Comparison of ENCODE assay signal across 8 mouse cellular contexts in the genomic region with DNA sequence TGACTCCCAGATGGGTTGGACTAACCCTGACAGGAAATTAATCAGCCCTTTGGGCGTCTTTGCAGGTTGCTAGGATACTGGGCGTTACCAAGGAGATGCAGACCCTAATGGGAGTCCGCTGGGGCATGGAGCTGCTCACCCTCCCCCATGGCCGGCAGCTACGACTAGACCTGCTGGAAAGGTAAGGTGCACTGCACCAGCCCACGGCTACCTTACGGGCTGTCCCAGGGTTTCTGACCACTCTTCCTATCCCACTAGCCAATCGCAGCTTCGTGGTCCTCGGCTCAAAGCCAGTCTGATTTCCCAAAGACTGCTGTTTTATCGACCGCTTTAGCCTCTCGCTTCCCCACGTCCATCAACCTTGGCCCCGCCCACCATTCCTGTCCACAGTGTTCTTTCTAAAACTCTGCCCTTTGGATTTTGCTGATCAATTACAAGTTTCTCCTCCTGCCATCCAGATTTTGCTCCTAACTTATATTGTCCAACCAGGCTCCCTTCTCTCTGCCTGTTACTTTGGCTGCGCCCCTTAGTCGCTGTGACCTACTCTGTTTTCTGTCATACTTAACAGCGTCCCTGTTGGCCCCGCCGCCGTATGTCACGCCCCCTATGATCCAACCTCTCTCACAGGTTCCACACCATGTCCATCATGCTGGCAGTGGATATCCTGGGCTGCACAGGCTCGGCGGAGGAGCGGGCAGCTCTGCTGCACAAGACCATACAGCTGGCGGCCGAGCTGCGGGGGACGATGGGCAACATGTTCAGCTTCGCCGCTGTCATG. TPM values are rescaled to one million over a fixed set of nuclear protein-coding genes. Genes with fewer than 3 reads are reported as not detected.
DNase-seq lines count a peak whose midpoint lies in the region; ATAC-seq lines count a peak whose summit lies in the region.

No protein-coding gene starts in this region.

- H3K27me3 ChIP-seq in intestine, embryonic 14.5 days (replicated peaks; ENCODE audit: control insufficient read depth, insufficient read depth, low read length): no peaks in the 10 kb centered on the region
- no peaks in the 10 kb centered on the region for H3K27me3 ChIP-seq in liver, embryonic 13.5 days
- no peaks in the 10 kb centered on the region for H3K27me3 ChIP-seq in neural tube, embryonic 14.5 days (ENCODE audit: control insufficient read depth, insufficient read depth, low read length)

- peaks cover 5% of the 10 kb centered on the region; the same call in 1 of the 2 replicates for H3K4me1 ChIP-seq in intestine, embryonic 14.5 days (replicated peaks; ENCODE audit: control insufficient read depth, insufficient read depth, low read length)
- 0 out of 2 replicates have a peak, but pooled peaks cover 4% of the 10 kb centered on the region for H3K4me1 ChIP-seq in liver, embryonic 13.5 days (replicated peaks)
- H3K4me1 ChIP-seq in neural tube, embryonic 14.5 days (ENCODE audit: control insufficient read depth, insufficient read depth, low read length): 0 out of 2 replicates have a peak, but pooled peaks cover 17% of the 10 kb centered on the region

- peak; percentile 70 for DNase-seq in adrenal gland, adult 8-10 months
- DNase-seq in fibroblast of lung, adult 2 months (ENCODE audit: low read depth): peak; percentile 57
- peak; percentile 86 for DNase-seq in intestine, embryonic 14.5 days (ENCODE audit: low spot score)
- DNase-seq in liver, embryonic 13.5 days: no peak
- no peak for DNase-seq in layer of hippocampus, postnatal 25 days (ENCODE audit: extremely low spot score in 1 of 2, low spot score in 1 of 2)
- no peak for DNase-seq in cerebellum, adult 8-10 months
- no peak for DNase-seq in adipocyte (ENCODE audit: low spot score)

- peak overlapping the region; percentile 2; the same call in 1 of the 2 replicates for H3K27ac ChIP-seq in intestine, embryonic 14.5 days (ENCODE audit: low read depth)
- H3K27ac ChIP-seq in liver, embryonic 13.5 days: no peak overlapping the region
- H3K27ac ChIP-seq in neural tube, embryonic 14.5 days (ENCODE audit: low read depth, low read length): no peak overlapping the region; the same call in 1 of the 2 replicates

- peak overlapping the region; percentile 31 for H3K4me3 ChIP-seq in intestine, embryonic 14.5 days (ENCODE audit: low read depth, low read length)
- peak overlapping the region; percentile 23 for H3K4me3 ChIP-seq in liver, embryonic 13.5 days (replicated peaks)
- peak overlapping the region; percentile 9; the same call in 1 of the 2 replicates for H3K4me3 ChIP-seq in neural tube, embryonic 14.5 days (ENCODE audit: low read depth, low read length)

- H3K9me3 ChIP-seq in intestine, embryonic 14.5 days (ENCODE audit: control insufficient read depth, low read length): no peaks in the 10 kb centered on the region
- H3K9me3 ChIP-seq in liver, embryonic 13.5 days (replicated peaks): no peaks in the 10 kb centered on the region
- no peaks in the 10 kb centered on the region for H3K9me3 ChIP-seq in neural tube, embryonic 14.5 days (ENCODE audit: control insufficient read depth, low read length)

- H3K9ac ChIP-seq in intestine, embryonic 14.5 days (ENCODE audit: low read length): no peak overlapping the region
- H3K9ac ChIP-seq in liver, embryonic 13.5 days: no peak overlapping the region
- 0 out of 2 replicates have a peak overlapping the region, but pooled peaks have one; percentile 32 for H3K9ac ChIP-seq in neural tube, embryonic 14.5 days (replicated peaks; ENCODE audit: low read depth, low read length)

- ATAC-seq in intestine, embryonic 14.5 days (replicated peaks; ENCODE audit: low FRiP score, low TSS enrichment, low read depth): peak; percentile 91
- peak; percentile 69 for ATAC-seq in liver, embryonic 13.5 days (ENCODE audit: low read depth)
- ATAC-seq in neural tube, embryonic 14.5 days (ENCODE audit: low read depth): peak; percentile 77

- 8% methylated on average over 31 of the region's 31 CpGs for WGBS in intestine, embryonic 14.5 days
- 66% methylated on average over 31 of the region's 31 CpGs for WGBS in liver, embryonic 13.5 days (ENCODE audit: insufficient replicate concordance)
- WGBS in neural tube, embryonic 14.5 days: 11% methylated on average over 31 of the region's 31 CpGs

- peaks cover 60% of the 10 kb centered on the region for H3K36me3 ChIP-seq in intestine, embryonic 14.5 days (ENCODE audit: control insufficient read depth, insufficient read depth, low read length)
- H3K36me3 ChIP-seq in liver, embryonic 13.5 days: 0 out of 2 replicates have a peak, but pooled peaks cover 11% of the 10 kb centered on the region
- peaks cover 61% of the 10 kb centered on the region for H3K36me3 ChIP-seq in neural tube, embryonic 14.5 days (ENCODE audit: control insufficient read depth, insufficient read depth, low read length)

- H3K4me2 ChIP-seq in intestine, embryonic 14.5 days (ENCODE audit: low read length): peak overlapping the region; percentile 47
- peak overlapping the region; percentile 40 for H3K4me2 ChIP-seq in liver, embryonic 13.5 days
- peak overlapping the region; percentile 32 for H3K4me2 ChIP-seq in neural tube, embryonic 14.5 days (ENCODE audit: low read depth, low read length)

RNA-seq across cellular contexts. Expression of a gene that starts 6.0 kb away (rescaled TPM):
- 10 to 100 TPM; 22.6 to 31.1 (median 28.5) TPM for total RNA-seq in adrenal gland, adult 8-10 months (2022)
- polyA plus RNA-seq in intestine, embryonic 14.5 days (2014; fragmentation: Nextera tagmentation; extraction: Ambion mirVana): 71.1 and 74.8 TPM in 2 replicates
- polyA plus RNA-seq in liver, embryonic 13.5 days (2015; fragmentation: Nextera tagmentation; extraction: Ambion mirVana): 30.1 TPM in 2 replicates
- polyA plus RNA-seq in neural tube, embryonic 14.5 days (2014; fragmentation: Nextera tagmentation; extraction: Ambion mirVana): 56.0 and 57.6 TPM in 2 replicates
- total RNA-seq in layer of hippocampus, postnatal 25 days (2021): 10 to 100 TPM; 32.2 to 33.3 TPM

RNA-seq across cellular contexts. Expression of a gene that starts 10.3 kb away (rescaled TPM):
- total RNA-seq in adrenal gland, adult 8-10 months (2022): not detected
- polyA plus RNA-seq in intestine, embryonic 14.5 days (2014; fragmentation: Nextera tagmentation; extraction: Ambion mirVana): 0.38 and 0.75 TPM in 2 replicates
- 0.15 TPM in 1 of 2 replicates, not detected in the other for polyA plus RNA-seq in liver, embryonic 13.5 days (2015; fragmentation: Nextera tagmentation; extraction: Ambion mirVana)
- 3.9 TPM in 2 replicates for polyA plus RNA-seq in neural tube, embryonic 14.5 days (2014; fragmentation: Nextera tagmentation; extraction: Ambion mirVana)
- 1 to 10 TPM; 1.1 to 1.3 TPM for total RNA-seq in layer of hippocampus, postnatal 25 days (2021)

RNA-seq across cellular contexts. Expression of a gene that starts 24.4 kb away (rescaled TPM):
- total RNA-seq in adrenal gland, adult 8-10 months (2022): under 1 TPM in 3 of 4 experiments, not detected in 1; 0.28 to 0.54 (median 0.45) TPM
- polyA plus RNA-seq in intestine, embryonic 14.5 days (2014; fragmentation: Nextera tagmentation; extraction: Ambion mirVana): 0.13 and 0.20 TPM in 2 replicates
- 0.07 and 0.13 TPM in 2 replicates for polyA plus RNA-seq in liver, embryonic 13.5 days (2015; fragmentation: Nextera tagmentation; extraction: Ambion mirVana)
- polyA plus RNA-seq in neural tube, embryonic 14.5 days (2014; fragmentation: Nextera tagmentation; extraction: Ambion mirVana): 0.36 and 0.82 TPM in 2 replicates
- total RNA-seq in layer of hippocampus, postnatal 25 days (2021): under 1 TPM; 0.54 to 0.59 TPM

RNA-seq across cellular contexts. Expression of a gene that starts 24.5 kb away (rescaled TPM):
- 10 to 100 TPM in 2 of 4 experiments, 1 to 10 TPM in 2; 5.4 to 17.8 (median 10.2) TPM for total RNA-seq in adrenal gland, adult 8-10 months (2022)
- 4.4 and 5.1 TPM in 2 replicates for polyA plus RNA-seq in intestine, embryonic 14.5 days (2014; fragmentation: Nextera tagmentation; extraction: Ambion mirVana)
- 2.4 and 3.6 TPM in 2 replicates for polyA plus RNA-seq in liver, embryonic 13.5 days (2015; fragmentation: Nextera tagmentation; extraction: Ambion mirVana)
- polyA plus RNA-seq in neural tube, embryonic 14.5 days (2014; fragmentation: Nextera tagmentation; extraction: Ambion mirVana): 3.7 and 4.8 TPM in 2 replicates
- total RNA-seq in layer of hippocampus, postnatal 25 days (2021): 1 to 10 TPM; 5.9 to 7.9 TPM

RNA-seq across cellular contexts. Expression of a gene that starts 30.2 kb away (rescaled TPM):
- 10 to 100 TPM; 12.4 to 23.9 (median 18.0) TPM for total RNA-seq in adrenal gland, adult 8-10 months (2022)
- polyA plus RNA-seq in intestine, embryonic 14.5 days (2014; fragmentation: Nextera tagmentation; extraction: Ambion mirVana): 32.5 and 32.7 TPM in 2 replicates
- 5.4 and 5.6 TPM in 2 replicates for polyA plus RNA-seq in liver, embryonic 13.5 days (2015; fragmentation: Nextera tagmentation; extraction: Ambion mirVana)
- polyA plus RNA-seq in neural tube, embryonic 14.5 days (2014; fragmentation: Nextera tagmentation; extraction: Ambion mirVana): 41.2 and 51.2 TPM in 2 replicates
- total RNA-seq in layer of hippocampus, postnatal 25 days (2021): 10 to 100 TPM; 22.8 to 23.9 TPM

Comparison
In these comparisons a context has a peak if more than half of its experiments do, and no peak if none do; other contexts are left out.
1. DNase-seq: peak in adrenal gland, adult 8-10 months (single experiment), fibroblast of lung, adult 2 months (single experiment) and intestine, embryonic 14.5 days (single experiment); none in liver, embryonic 13.5 days (single experiment), layer of hippocampus, postnatal 25 days (0 of 2), cerebellum, adult 8-10 months (single experiment) and adipocyte (single experiment).
2. Peak in every context shown above with its lines, with median percentiles within 50 percentile points of each other: ATAC-seq, H3K4me2 ChIP-seq and H3K4me3 ChIP-seq.